Mouse (Mus musculus): ENCODE measurements around the gene H2afj. TPM values are rescaled to one million over a fixed set of nuclear protein-coding genes. Genes with fewer than 3 reads are reported as not detected.

H2afj gene
- polyA plus RNA-seq, 1 experiment from 2014 or later = 107 TPM

- DNase-seq (ENCODE audit: low spot score, missing footprints) = peak; percentile 100
- under 1% methylated on average over 50 of the region's 50 CpGs for WGBS
- Histone ChIP-seq H3K9me3 (ENCODE audit: control insufficient read depth, low read length) (no peaks in the 10 kb centered on the region), H3K27me3 (ENCODE audit: control insufficient read depth, insufficient read depth, low read length) (no peaks in the 10 kb centered on the region), H3K27ac (ENCODE audit: low read depth, low read length) (peak within 1 kb of the TSS; percentile 100), H3K36me3 (ENCODE audit: control insufficient read depth, insufficient read depth, low read length) (no peaks in the 10 kb centered on the region), H3K9ac (ENCODE audit: low read length) (peak within 1 kb of the TSS; percentile 95), H3K4me3 (ENCODE audit: low read depth, low read length) (peak within 1 kb of the TSS; percentile 69), H3K4me2 (peak within 1 kb of the TSS; percentile 80), H3K4me1 (ENCODE audit: control insufficient read depth, insufficient read depth, low read length) (peaks cover 9% of the 10 kb centered on the region; the same call in 1 of the 2 replicates)
- ATAC-seq (ENCODE audit: low FRiP score) = peak; percentile 74
Measured at GRCm38 (mm10) chr6:136803739-136804633, 4.1 kb upstream of the H2afj start, which contains the start of gene Hist4h4. Hist4h4 (minus strand) TSS chr6:136804415.

- Histone ChIP-seq H3K4me2 (peak overlapping the region; percentile 80), H3K27me3 (ENCODE audit: control insufficient read depth, insufficient read depth, low read length) (no peaks in the 10 kb centered on the region), H3K9ac (ENCODE audit: low read length) (peak overlapping the region; percentile 95), H3K9me3 (ENCODE audit: control insufficient read depth, low read length) (no peaks in the 10 kb centered on the region), H3K4me1 (ENCODE audit: control insufficient read depth, insufficient read depth, low read length) (peaks cover 13% of the 10 kb centered on the region), H3K36me3 (ENCODE audit: control insufficient read depth, insufficient read depth, low read length) (no peaks in the 10 kb centered on the region), H3K4me3 (ENCODE audit: low read depth, low read length) (peak overlapping the region; percentile 69), H3K27ac (ENCODE audit: low read depth, low read length) (peak overlapping the region; percentile 100)
- DNase-seq (ENCODE audit: low spot score, missing footprints) = peak; percentile 85
- WGBS = 38% methylated on average over 9 of the region's 9 CpGs
- ATAC-seq (ENCODE audit: low FRiP score) = no peak
Measured at GRCm38 (mm10) chr6:136804705-136805408, 3.2 kb upstream of the H2afj start.

DNA sequence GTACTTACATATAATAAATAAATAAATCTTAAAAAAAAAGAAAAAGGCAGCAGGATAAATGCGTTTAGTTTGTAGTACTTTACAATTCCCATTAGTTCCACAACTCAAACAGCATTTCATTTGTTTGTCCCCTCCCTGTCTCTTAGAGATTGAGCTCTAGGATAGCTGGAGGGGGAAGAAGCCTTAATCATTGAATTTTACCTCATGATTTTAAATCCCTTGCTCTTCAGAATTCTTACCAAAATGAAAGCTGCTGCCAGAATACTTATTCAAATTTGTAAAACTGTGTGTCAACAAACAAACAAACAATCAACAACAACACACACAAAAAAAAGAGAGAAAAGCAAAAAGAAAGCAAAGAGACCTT, 2.7 kb upstream of the H2afj start:
- H3K4me2 ChIP-seq = no peak overlapping the region
- no peaks in the 10 kb centered on the region for H3K27me3 ChIP-seq (ENCODE audit: control insufficient read depth, insufficient read depth, low read length)
- no peak overlapping the region for H3K27ac ChIP-seq (ENCODE audit: low read depth, low read length)
- H3K9me3 ChIP-seq (ENCODE audit: control insufficient read depth, low read length) = no peaks in the 10 kb centered on the region
- ATAC-seq (ENCODE audit: low FRiP score) (no peak), DNase-seq (ENCODE audit: low spot score, missing footprints) (peak; percentile 80)
- H3K36me3 ChIP-seq (ENCODE audit: control insufficient read depth, insufficient read depth, low read length) = no peaks in the 10 kb centered on the region
- peaks cover 13% of the 10 kb centered on the region for H3K4me1 ChIP-seq (ENCODE audit: control insufficient read depth, insufficient read depth, low read length)
- H3K9ac ChIP-seq (ENCODE audit: low read length) = no peak overlapping the region
- WGBS = 92% methylated on average over 1 of the region's 1 CpGs
- no peak overlapping the region for H3K4me3 ChIP-seq (ENCODE audit: low read depth, low read length)

DNA sequence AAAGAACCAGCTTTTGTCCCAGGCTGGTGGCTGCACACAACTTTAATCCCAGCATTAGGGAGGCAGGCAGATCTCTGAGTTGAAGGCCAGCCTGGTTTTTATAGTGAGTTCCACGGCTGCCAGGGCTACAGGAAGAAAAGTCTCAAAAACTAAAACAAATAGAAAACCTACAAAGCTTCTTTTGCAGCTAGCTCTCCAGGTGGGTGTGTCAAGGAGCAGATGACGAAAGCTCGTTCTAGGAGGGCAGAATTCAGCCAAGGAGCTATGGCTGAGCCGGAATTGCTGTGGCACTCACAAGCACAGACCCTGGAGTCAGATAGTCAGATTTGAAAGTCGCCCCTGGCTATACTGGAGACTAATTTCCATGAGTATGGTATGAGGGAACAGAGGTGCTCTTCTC, 1.2 kb upstream of the H2afj start:
- no peaks in the 10 kb centered on the region for H3K36me3 ChIP-seq (ENCODE audit: control insufficient read depth, insufficient read depth, low read length)
- no peak for ATAC-seq (ENCODE audit: low FRiP score)
- WGBS = 63% methylated on average over 5 of the region's 5 CpGs
- H3K4me1 ChIP-seq (ENCODE audit: control insufficient read depth, insufficient read depth, low read length) = peaks cover 13% of the 10 kb centered on the region
- H3K27ac ChIP-seq (ENCODE audit: low read depth, low read length) = no peak overlapping the region
- H3K9me3 ChIP-seq (ENCODE audit: control insufficient read depth, low read length) = no peaks in the 10 kb centered on the region
- no peak overlapping the region for H3K4me2 ChIP-seq
- H3K27me3 ChIP-seq (ENCODE audit: control insufficient read depth, insufficient read depth, low read length) = no peaks in the 10 kb centered on the region
- DNase-seq (ENCODE audit: low spot score, missing footprints) = no peak
- no peak overlapping the region; the same call in 1 of the 2 replicates for H3K9ac ChIP-seq (ENCODE audit: low read length)
- no peak overlapping the region for H3K4me3 ChIP-seq (ENCODE audit: low read depth, low read length)

GRCm38 (mm10) chr6:136807395-136808013, 540 bp upstream of the H2afj start:
- peak overlapping the region; percentile 77 for H3K4me3 ChIP-seq (ENCODE audit: low read depth, low read length)
- WGBS = 31% methylated on average over 18 of the region's 18 CpGs
- H3K36me3 ChIP-seq (ENCODE audit: control insufficient read depth, insufficient read depth, low read length) = no peaks in the 10 kb centered on the region
- peak overlapping the region; percentile 47 for H3K9ac ChIP-seq (ENCODE audit: low read length)
- H3K27me3 ChIP-seq (ENCODE audit: control insufficient read depth, insufficient read depth, low read length) = no peaks in the 10 kb centered on the region
- H3K4me2 ChIP-seq = peak overlapping the region; percentile 88
- 0 out of 2 replicates have a peak overlapping the region, but pooled peaks have one; percentile 30 for H3K27ac ChIP-seq (ENCODE audit: low read depth, low read length)
- DNase-seq (ENCODE audit: low spot score, missing footprints) = peak; percentile 82
- ATAC-seq (ENCODE audit: low FRiP score) = peak; percentile 3
- H3K9me3 ChIP-seq (ENCODE audit: control insufficient read depth, low read length) = no peaks in the 10 kb centered on the region
- H3K4me1 ChIP-seq (ENCODE audit: control insufficient read depth, insufficient read depth, low read length) = peaks cover 13% of the 10 kb centered on the region

- Histone ChIP-seq H3K9ac (ENCODE audit: low read length) (peak overlapping the region; percentile 70), H3K9me3 (ENCODE audit: control insufficient read depth, low read length) (no peaks in the 10 kb centered on the region), H3K4me1 (ENCODE audit: control insufficient read depth, insufficient read depth, low read length) (peaks cover 7% of the 10 kb centered on the region), H3K4me2 (peak overlapping the region; percentile 88), H3K4me3 (ENCODE audit: low read depth, low read length) (peak overlapping the region; percentile 77), H3K36me3 (ENCODE audit: control insufficient read depth, insufficient read depth, low read length) (no peaks in the 10 kb centered on the region), H3K27ac (ENCODE audit: low read depth, low read length) (no peak overlapping the region), H3K27me3 (ENCODE audit: control insufficient read depth, insufficient read depth, low read length) (no peaks in the 10 kb centered on the region)
- 2% methylated on average over 28 of the region's 28 CpGs for WGBS
- ATAC-seq (ENCODE audit: low FRiP score) (peak; percentile 12), DNase-seq (ENCODE audit: low spot score, missing footprints) (peak; percentile 88)
Measured at GRCm38 (mm10) chr6:136808631-136809046, 595 bp downstream of the H2afj start.

DNA sequence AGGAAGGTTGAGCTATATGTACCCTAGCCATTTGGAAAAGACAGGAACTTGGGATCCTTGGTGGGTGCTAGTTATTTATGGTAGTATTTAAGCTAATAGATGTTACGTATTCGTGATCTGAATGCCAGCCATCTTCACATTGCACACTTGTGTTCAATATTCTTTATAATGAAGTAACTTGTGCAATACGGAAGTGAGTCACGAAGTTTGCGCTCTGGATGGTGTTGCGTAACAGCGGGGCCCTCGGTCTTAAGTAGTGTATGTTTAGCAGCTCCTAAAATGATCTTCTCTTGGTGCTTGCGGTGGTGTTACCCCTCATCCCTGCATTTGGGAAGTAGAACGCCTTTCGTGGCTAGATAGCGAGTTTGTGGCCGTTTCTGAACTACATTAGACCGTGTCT, 1.0 kb downstream of the H2afj start:
- peak overlapping the region; percentile 88 for H3K4me2 ChIP-seq
- no peaks in the 10 kb centered on the region for H3K27me3 ChIP-seq (ENCODE audit: control insufficient read depth, insufficient read depth, low read length)
- no peaks in the 10 kb centered on the region for H3K9me3 ChIP-seq (ENCODE audit: control insufficient read depth, low read length)
- peak overlapping the region; percentile 70; the same call in 1 of the 2 replicates for H3K9ac ChIP-seq (ENCODE audit: low read length)
- peak overlapping the region; percentile 77 for H3K4me3 ChIP-seq (ENCODE audit: low read depth, low read length)
- H3K36me3 ChIP-seq (ENCODE audit: control insufficient read depth, insufficient read depth, low read length) = peaks cover 2% of the 10 kb centered on the region; the same call in 1 of the 2 replicates
- WGBS = 43% methylated on average over 14 of the region's 14 CpGs
- ATAC-seq (ENCODE audit: low FRiP score) (no peak), DNase-seq (ENCODE audit: low spot score, missing footprints) (no peak)
- peaks cover 7% of the 10 kb centered on the region for H3K4me1 ChIP-seq (ENCODE audit: control insufficient read depth, insufficient read depth, low read length)
- H3K27ac ChIP-seq (ENCODE audit: low read depth, low read length) = no peak overlapping the region

- Histone ChIP-seq H3K4me1 (ENCODE audit: control insufficient read depth, insufficient read depth, low read length) (peaks cover 7% of the 10 kb centered on the region), H3K4me3 (ENCODE audit: low read depth, low read length) (no peak overlapping the region), H3K9me3 (ENCODE audit: control insufficient read depth, low read length) (no peaks in the 10 kb centered on the region), H3K9ac (ENCODE audit: low read length) (no peak overlapping the region), H3K27ac (ENCODE audit: low read depth, low read length) (no peak overlapping the region), H3K36me3 (ENCODE audit: control insufficient read depth, insufficient read depth, low read length) (peaks cover 7% of the 10 kb centered on the region), H3K27me3 (ENCODE audit: control insufficient read depth, insufficient read depth, low read length) (no peaks in the 10 kb centered on the region), H3K4me2 (peak overlapping the region; percentile 88; the same call in 1 of the 2 replicates)
- no peak for ATAC-seq (ENCODE audit: low FRiP score)
- 80% methylated on average over 13 of the region's 13 CpGs for WGBS
- DNase-seq (ENCODE audit: low spot score, missing footprints) = no peak
Measured at GRCm38 (mm10) chr6:136809673-136810072, 1.6 kb downstream of the H2afj start.
